Comparison of ENCODE assay signal across 27 mouse cellular contexts in the genomic region with DNA sequence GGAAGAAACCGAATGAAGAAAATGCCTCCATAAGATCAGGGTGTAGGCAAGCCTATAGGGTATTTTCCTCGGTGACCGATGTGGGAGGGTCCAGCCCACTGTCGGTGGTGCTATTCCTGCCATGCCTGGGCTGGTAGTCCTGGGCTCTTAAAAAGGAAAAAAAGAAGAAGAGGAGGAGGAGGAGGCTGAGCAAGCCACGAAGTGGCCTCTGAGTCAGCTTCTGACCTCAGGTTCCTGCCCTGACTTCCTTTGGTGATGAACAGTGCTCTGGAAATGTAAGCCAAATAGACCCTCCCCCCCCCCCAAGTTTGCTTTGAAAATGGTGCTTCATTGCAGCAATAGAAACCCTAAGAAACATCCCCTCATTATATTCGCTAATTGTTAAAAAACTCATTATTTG.
"Had no signal": no experiment of that assay in that cellular context is flagged by ENCODE, and none has a peak within 500 bp of the region (broad histone marks: within the 10 kb centered on the region; RNA-seq: fewer than 3 reads in every experiment).

No protein-coding gene starts in this region.

- H3K9me3 ChIP-seq: heart, embryonic 13.5 days; heart, embryonic 15.5 days; hindbrain, embryonic 10.5 days; hindbrain, embryonic 12.5 days; intestine, embryonic 15.5 days; limb, embryonic 13.5 days; limb, embryonic 15.5 days; liver, embryonic 12.5 days had no signal

- DNase-seq: gastrocnemius, adult 2 months; gastrocnemius, postnatal 10 days; gastrocnemius, postnatal 25 days; heart, adult 11 months; heart, adult 2 months; heart, postnatal 14 days; heart, postnatal 36 days; kidney, adult 18-20 months; kidney, adult 8-10 months; kidney, postnatal 14 days; kidney, postnatal 36 days; layer of hippocampus, adult 9-11 months; layer of hippocampus, postnatal 36 days; left cerebral cortex, postnatal 4 days had no signal

- H3K27ac ChIP-seq: gastrocnemius, adult 2 months; heart, adult 2 months; heart, embryonic 13.5 days; heart, embryonic 15.5 days; hindbrain, embryonic 10.5 days; hindbrain, embryonic 12.5 days; hindbrain, embryonic 14.5 days; intestine, embryonic 15.5 days; limb, embryonic 13.5 days; limb, embryonic 15.5 days; liver, embryonic 12.5 days; liver, embryonic 14.5 days had no signal

- H3K9ac ChIP-seq: heart, embryonic 13.5 days; heart, embryonic 15.5 days; hindbrain, embryonic 12.5 days; hindbrain, embryonic 14.5 days; intestine, embryonic 15.5 days; limb, embryonic 13.5 days; limb, embryonic 15.5 days; liver, embryonic 12.5 days; liver, embryonic 14.5 days had no signal

- H3K27me3 ChIP-seq: heart, embryonic 13.5 days; heart, embryonic 15.5 days; hindbrain, embryonic 12.5 days; intestine, embryonic 15.5 days; limb, embryonic 13.5 days; limb, embryonic 15.5 days; liver, embryonic 12.5 days had no signal

- H3K4me1 ChIP-seq: heart, embryonic 13.5 days; heart, embryonic 15.5 days; hindbrain, embryonic 10.5 days; hindbrain, embryonic 12.5 days; intestine, embryonic 15.5 days; limb, embryonic 13.5 days; limb, embryonic 15.5 days; liver, embryonic 12.5 days had no signal

- ATAC-seq: hindbrain, embryonic 16.5 days; inflammation-experienced regulatory T-cells, adult 6 months; intestine, embryonic 15.5 days; intestine, postnatal 0 days; liver, embryonic 12.5 days had no signal

- H3K4me3 ChIP-seq: gastrocnemius, adult 2 months; heart, adult 2 months; heart, embryonic 13.5 days; heart, embryonic 15.5 days; hindbrain, embryonic 10.5 days; hindbrain, embryonic 12.5 days; intestine, embryonic 15.5 days; limb, embryonic 13.5 days; limb, embryonic 15.5 days; liver, embryonic 12.5 days had no signal
